Mouse (Mus musculus): ENCODE data around the gene 1110017D15Rik.

DNA sequence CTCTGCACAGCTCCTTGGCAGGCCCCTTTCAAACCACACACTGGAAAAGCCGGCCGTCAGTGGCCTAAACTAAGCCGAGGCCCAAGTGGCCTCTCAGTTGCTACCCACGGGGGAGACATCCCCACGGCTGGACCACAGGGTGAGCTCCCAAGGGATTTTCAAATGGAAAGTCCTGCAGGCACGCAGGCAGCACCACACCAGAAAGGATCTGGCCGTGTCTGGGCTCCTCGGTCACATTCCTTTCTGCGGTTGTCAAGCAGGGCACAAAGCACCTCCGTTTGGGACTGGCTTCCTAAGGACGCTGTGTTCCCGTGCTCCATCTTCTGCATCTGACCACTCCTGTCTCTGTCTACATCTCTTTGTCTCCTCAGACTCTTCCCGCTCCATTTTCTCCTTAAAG, 9.9 kb upstream of the 1110017D15Rik start:
- no peak for TF ChIP-seq POLR2A (IDR thresholded peaks at IDR 0.05; ENCODE audit: borderline replicate concordance, extremely low read depth, low read depth, low read length)
- TF ChIP-seq CTCF (IDR thresholded peaks at IDR 0.05; ENCODE audit: insufficient read depth, low read length), result no peak

Measured in lung, adult 2 months (tissue).